Mouse (Mus musculus) left cerebral cortex, postnatal 10 days (tissue): ENCODE results near the gene Krtap5-5. TPM values are rescaled to one million over a fixed set of nuclear protein-coding genes. Genes with fewer than 3 reads are reported as not detected.

Experiments used
- total RNA-seq, 2 experiments: library from RNA; stranded (reverse); gene quantifications; 2 replicates each; pipeline ENCODE4 v1.2.3; 2021

Krtap5-5 gene
- total RNA-seq, 2 experiments from 2014 or later, result not detected

Other genes starting within 250 kb of the Krtap5-5 start
- gene Mob2, start 168.9 kb downstream of the Krtap5-5 start, total RNA-seq, result 10 to 100 TPM; 23.6 to 26.7 TPM
- gene Dusp8, start 134.1 kb downstream of the Krtap5-5 start, total RNA-seq, result 100 to 1,000 TPM; 157 to 164 TPM
- gene Gm45618, start 109.2 kb downstream of the Krtap5-5 start, total RNA-seq, result not detected
- gene Gm39115, start 93.9 kb downstream of the Krtap5-5 start, total RNA-seq, result not detected
- not detected for gene Gm45337, start 85.4 kb downstream of the Krtap5-5 start, total RNA-seq
- gene Gm29735, start 72.9 kb downstream of the Krtap5-5 start, total RNA-seq, result not detected
- gene Gm4553, start 64.2 kb downstream of the Krtap5-5 start, total RNA-seq, result not detected
- gene Krtap5-2, start 54.0 kb downstream of the Krtap5-5 start, total RNA-seq, result not detected
- gene Gm10153, start 39.6 kb downstream of the Krtap5-5 start, total RNA-seq, result not detected
- not detected for gene Krtap5-3, start 28.6 kb downstream of the Krtap5-5 start, total RNA-seq
- gene Gm7579, start 18.1 kb downstream of the Krtap5-5 start, total RNA-seq, result not detected
- gene Gm40460, start 11.1 kb upstream of the Krtap5-5 start, total RNA-seq, result not detected
- gene Gm2431, start 28.4 kb upstream of the Krtap5-5 start, total RNA-seq, result not detected
- gene Gm4559, start 44.4 kb upstream of the Krtap5-5 start, total RNA-seq, result not detected
- gene Krtap5-1, start 67.1 kb upstream of the Krtap5-5 start, total RNA-seq, result not detected
- not detected for gene Krtap5-4, start 73.6 kb upstream of the Krtap5-5 start, total RNA-seq
- gene Ifitm10, start 143.8 kb upstream of the Krtap5-5 start, total RNA-seq, result 10 to 100 TPM; 15.3 to 15.8 TPM
- gene Gm49369, start 152.7 kb upstream of the Krtap5-5 start, total RNA-seq, result 1 to 10 TPM in 1 of 2 experiments, not detected in 1; 1.9 TPM
- gene Ctsd, start 158.1 kb upstream of the Krtap5-5 start, total RNA-seq, result 100 to 1,000 TPM; 244 to 255 TPM
- gene Syt8, start 204.9 kb upstream of the Krtap5-5 start, total RNA-seq, result not detected
- under 1 TPM in 1 of 2 experiments, not detected in 1; 0.83 TPM for gene Tnni2, start 211.8 kb upstream of the Krtap5-5 start, total RNA-seq
- 1 to 10 TPM; 5.2 to 8.1 TPM for gene Lsp1, start 230.8 kb upstream of the Krtap5-5 start, total RNA-seq